Mouse (Mus musculus): ENCODE data around the gene Slc36a1. TPM values are rescaled to one million over a fixed set of nuclear protein-coding genes. Genes with fewer than 3 reads are reported as not detected.

The Slc36a1 gene
- polyA plus RNA-seq, 1 experiment: 0.09 TPM

- TF ChIP-seq GATA1 (IDR thresholded peaks at IDR 0.05; ENCODE audit: low read length) (no peak), TAL1 (IDR thresholded peaks at IDR 0.05; ENCODE audit: low read length) (no peak)
- Histone ChIP-seq H3K27me3 (ENCODE audit: control insufficient read depth) (no peaks in the 10 kb centered on the region), H3K36me3 (ENCODE audit: control insufficient read depth) (peaks cover 6% of the 10 kb centered on the region; the same call in 1 of the 2 replicates), H3K4me3 (replicated peaks) (no peak overlapping the region), H3K9me3 (ENCODE audit: control insufficient read depth, low read length) (no peaks in the 10 kb centered on the region), H3K4me1 (ENCODE audit: control insufficient read depth) (peaks cover 2% of the 10 kb centered on the region; the same call in 1 of the 2 replicates)
Observed at GRCm38 (mm10) chr11:55239496-55239895, 35.3 kb downstream of the Slc36a1 start.

DNA sequence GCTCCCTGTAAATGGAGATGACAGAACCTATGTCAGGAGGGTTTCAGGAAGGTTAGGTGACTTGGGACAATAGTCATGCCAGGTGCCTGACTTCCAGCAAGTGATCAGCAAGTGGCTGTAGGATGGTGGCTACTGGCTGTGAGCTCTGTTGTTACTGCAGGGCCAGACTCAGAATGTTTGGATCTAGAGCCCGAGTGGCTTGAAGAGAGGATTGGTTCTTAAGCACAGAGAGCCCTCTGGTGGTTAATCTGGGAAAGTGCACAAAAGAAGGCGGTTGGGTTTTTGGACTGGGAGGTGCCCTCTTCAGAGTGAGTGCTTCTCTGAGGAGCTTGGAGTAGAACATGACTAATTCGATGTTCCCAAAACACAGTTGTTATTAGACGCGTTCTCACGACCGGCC, 36.4 kb downstream of the Slc36a1 start:
- no peaks in the 10 kb centered on the region for H3K9me3 ChIP-seq (ENCODE audit: control insufficient read depth, low read length)
- no peaks in the 10 kb centered on the region for H3K27me3 ChIP-seq (ENCODE audit: control insufficient read depth)
- no peaks in the 10 kb centered on the region for H3K36me3 ChIP-seq (ENCODE audit: control insufficient read depth)
- H3K4me3 ChIP-seq (replicated peaks): no peak overlapping the region
- H3K4me1 ChIP-seq (ENCODE audit: control insufficient read depth): peaks cover 2% of the 10 kb centered on the region; the same call in 1 of the 2 replicates
- TF ChIP-seq GATA1 (IDR thresholded peaks at IDR 0.05; ENCODE audit: low read length): no peak
- no peak for TF ChIP-seq TAL1 (IDR thresholded peaks at IDR 0.05; ENCODE audit: low read length)

DNA sequence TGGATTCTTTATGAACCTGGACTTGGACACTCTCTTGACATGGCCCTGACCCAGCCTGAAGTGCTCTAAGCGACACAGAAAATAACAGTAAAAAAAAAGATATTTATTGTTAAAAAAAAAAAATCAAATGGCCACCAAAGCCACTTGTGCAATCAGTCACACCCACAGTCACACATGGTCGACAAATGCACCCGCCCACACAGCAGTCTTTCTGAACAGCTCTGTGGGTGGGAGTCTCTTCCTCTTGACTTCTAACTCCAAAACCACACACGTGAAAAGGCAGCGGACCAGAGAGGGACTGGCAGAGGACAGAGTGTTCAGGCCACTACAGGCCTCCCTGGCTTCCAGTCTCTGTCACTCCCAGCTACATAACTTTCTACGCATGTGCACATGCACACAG, 46.4 kb downstream of the Slc36a1 start:
- no peak for TF ChIP-seq GATA1 (IDR thresholded peaks at IDR 0.05; ENCODE audit: low read length)
- TF ChIP-seq TAL1 (IDR thresholded peaks at IDR 0.05; ENCODE audit: low read length): no peak
- H3K27me3 ChIP-seq (ENCODE audit: control insufficient read depth): no peaks in the 10 kb centered on the region
- H3K36me3 ChIP-seq (ENCODE audit: control insufficient read depth): no peaks in the 10 kb centered on the region
- no peaks in the 10 kb centered on the region for H3K9me3 ChIP-seq (ENCODE audit: control insufficient read depth, low read length)
- H3K4me3 ChIP-seq (replicated peaks): no peak overlapping the region
- no peaks in the 10 kb centered on the region for H3K4me1 ChIP-seq (ENCODE audit: control insufficient read depth)

DNA sequence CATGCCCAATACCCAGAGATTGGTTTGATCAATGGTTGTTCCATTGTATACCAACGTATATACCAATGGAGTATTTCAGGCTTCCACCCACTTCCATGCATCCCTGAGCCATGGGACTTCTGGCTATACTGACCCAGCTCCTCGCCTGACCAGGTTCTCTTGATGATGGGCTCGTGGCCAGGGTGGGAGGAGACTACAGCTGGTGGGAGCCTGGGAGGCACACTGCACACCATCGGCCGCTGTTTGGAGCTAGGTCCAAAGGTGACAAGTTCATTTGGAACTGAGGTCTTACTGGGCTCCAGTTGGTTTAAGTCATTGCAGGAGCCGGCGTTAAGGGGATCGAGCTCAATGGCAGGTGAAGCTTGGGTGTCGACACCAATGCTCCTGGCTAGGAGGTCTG, 49.2 kb downstream of the Slc36a1 start:
- H3K9me3 ChIP-seq (ENCODE audit: control insufficient read depth, low read length): no peaks in the 10 kb centered on the region
- H3K36me3 ChIP-seq (ENCODE audit: control insufficient read depth): no peaks in the 10 kb centered on the region
- H3K4me3 ChIP-seq (replicated peaks): no peak overlapping the region
- no peaks in the 10 kb centered on the region for H3K27me3 ChIP-seq (ENCODE audit: control insufficient read depth)
- H3K4me1 ChIP-seq (ENCODE audit: control insufficient read depth): no peaks in the 10 kb centered on the region
- TF ChIP-seq GATA1 (IDR thresholded peaks at IDR 0.05; ENCODE audit: low read length) (no peak), TAL1 (IDR thresholded peaks at IDR 0.05; ENCODE audit: low read length) (no peak)

- Histone ChIP-seq H3K27me3 (ENCODE audit: control insufficient read depth) (no peaks in the 10 kb centered on the region), H3K9me3 (ENCODE audit: control insufficient read depth, low read length) (no peaks in the 10 kb centered on the region), H3K4me3 (replicated peaks) (no peak overlapping the region), H3K4me1 (ENCODE audit: control insufficient read depth) (no peaks in the 10 kb centered on the region), H3K36me3 (ENCODE audit: control insufficient read depth) (no peaks in the 10 kb centered on the region)
- TF ChIP-seq TAL1 (IDR thresholded peaks at IDR 0.05; ENCODE audit: low read length) (no peak), GATA1 (IDR thresholded peaks at IDR 0.05; ENCODE audit: low read length) (no peak)
Observed at GRCm38 (mm10) chr11:55261105-55261504, 57.0 kb downstream of the Slc36a1 start.

DNA sequence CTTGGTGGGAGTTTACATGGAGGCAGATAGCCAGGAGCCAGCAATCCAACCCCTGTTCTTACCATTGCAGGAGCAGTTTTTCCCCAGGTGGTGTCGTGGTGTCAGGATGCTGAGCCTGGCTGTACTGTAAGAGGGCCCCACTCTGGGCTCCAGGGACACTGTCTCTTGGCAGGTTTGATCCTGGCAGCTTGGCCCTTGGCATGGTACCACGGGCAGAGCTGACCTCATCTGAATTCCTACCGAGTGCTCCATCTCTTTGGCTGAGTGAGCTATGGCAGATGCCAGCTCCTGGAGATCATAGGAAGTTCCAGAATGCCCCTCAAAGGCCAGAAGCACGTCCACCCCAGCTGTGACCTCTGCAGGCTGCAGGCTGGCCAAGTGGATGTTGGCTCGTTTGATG, 57.9 kb downstream of the Slc36a1 start:
- H3K27me3 ChIP-seq (ENCODE audit: control insufficient read depth): no peaks in the 10 kb centered on the region
- no peaks in the 10 kb centered on the region for H3K9me3 ChIP-seq (ENCODE audit: control insufficient read depth, low read length)
- no peaks in the 10 kb centered on the region for H3K36me3 ChIP-seq (ENCODE audit: control insufficient read depth)
- no peak for TF ChIP-seq GATA1 (IDR thresholded peaks at IDR 0.05; ENCODE audit: low read length)
- TF ChIP-seq TAL1 (IDR thresholded peaks at IDR 0.05; ENCODE audit: low read length): no peak
- H3K4me1 ChIP-seq (ENCODE audit: control insufficient read depth): no peaks in the 10 kb centered on the region
- no peak overlapping the region for H3K4me3 ChIP-seq (replicated peaks)

GRCm38 (mm10) chr11:55264318-55264717, 60.2 kb downstream of the Slc36a1 start:
- no peaks in the 10 kb centered on the region for H3K27me3 ChIP-seq (ENCODE audit: control insufficient read depth)
- no peak overlapping the region for H3K4me3 ChIP-seq (replicated peaks)
- no peaks in the 10 kb centered on the region for H3K36me3 ChIP-seq (ENCODE audit: control insufficient read depth)
- no peak for TF ChIP-seq TAL1 (IDR thresholded peaks at IDR 0.05; ENCODE audit: low read length)
- no peak for TF ChIP-seq GATA1 (IDR thresholded peaks at IDR 0.05; ENCODE audit: low read length)
- no peaks in the 10 kb centered on the region for H3K4me1 ChIP-seq (ENCODE audit: control insufficient read depth)
- no peaks in the 10 kb centered on the region for H3K9me3 ChIP-seq (ENCODE audit: control insufficient read depth, low read length)

DNA sequence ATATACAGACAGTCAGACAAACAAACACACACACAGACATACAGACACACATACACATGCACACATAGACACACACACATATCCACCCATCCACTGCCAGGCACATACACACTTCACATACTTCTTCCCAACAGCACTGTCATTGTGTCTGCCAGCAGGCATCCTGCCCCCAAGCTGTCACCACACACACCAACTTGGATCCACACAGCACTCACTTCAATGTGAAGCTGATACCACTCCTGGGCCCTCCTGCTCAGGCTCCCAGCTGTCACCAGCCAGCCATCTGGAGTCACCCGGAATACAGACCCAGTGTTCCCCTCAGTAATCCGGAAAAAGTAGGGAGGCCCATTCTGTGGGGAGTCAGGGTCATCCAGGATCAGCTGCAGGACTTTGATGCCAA, 61.5 kb downstream of the Slc36a1 start:
- Histone ChIP-seq H3K36me3 (ENCODE audit: control insufficient read depth) (no peaks in the 10 kb centered on the region), H3K4me1 (ENCODE audit: control insufficient read depth) (no peaks in the 10 kb centered on the region), H3K9me3 (ENCODE audit: control insufficient read depth, low read length) (no peaks in the 10 kb centered on the region), H3K27me3 (ENCODE audit: control insufficient read depth) (no peaks in the 10 kb centered on the region), H3K4me3 (replicated peaks) (no peak overlapping the region)
- TF ChIP-seq GATA1 (IDR thresholded peaks at IDR 0.05; ENCODE audit: low read length): no peak

DNA sequence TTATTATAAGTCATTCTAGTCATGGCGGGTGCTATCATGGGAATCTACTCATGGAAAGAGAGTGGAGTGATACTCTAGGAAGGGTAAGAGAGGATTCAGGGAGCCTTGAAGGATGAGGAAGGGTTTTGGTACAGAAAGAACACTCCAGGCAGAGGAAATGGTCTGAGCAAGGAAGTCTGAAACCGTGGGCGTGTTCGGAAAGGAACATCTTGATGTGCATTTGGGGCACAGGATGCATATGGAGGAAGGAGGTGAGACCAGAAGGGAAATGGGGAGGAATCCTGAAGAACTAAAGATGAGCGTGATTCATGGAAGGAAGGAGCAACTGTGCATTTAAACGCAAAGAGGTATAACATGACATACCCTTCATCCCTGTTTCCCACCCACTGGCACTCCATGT, 64.4 kb downstream of the Slc36a1 start:
- Histone ChIP-seq H3K36me3 (ENCODE audit: control insufficient read depth) (no peaks in the 10 kb centered on the region), H3K27me3 (ENCODE audit: control insufficient read depth) (no peaks in the 10 kb centered on the region), H3K4me1 (ENCODE audit: control insufficient read depth) (no peaks in the 10 kb centered on the region), H3K4me3 (replicated peaks) (no peak overlapping the region), H3K9me3 (ENCODE audit: control insufficient read depth, low read length) (no peaks in the 10 kb centered on the region)
- no peak for TF ChIP-seq TAL1 (IDR thresholded peaks at IDR 0.05; ENCODE audit: low read length)
- no peak for TF ChIP-seq GATA1 (IDR thresholded peaks at IDR 0.05; ENCODE audit: low read length)

DNA sequence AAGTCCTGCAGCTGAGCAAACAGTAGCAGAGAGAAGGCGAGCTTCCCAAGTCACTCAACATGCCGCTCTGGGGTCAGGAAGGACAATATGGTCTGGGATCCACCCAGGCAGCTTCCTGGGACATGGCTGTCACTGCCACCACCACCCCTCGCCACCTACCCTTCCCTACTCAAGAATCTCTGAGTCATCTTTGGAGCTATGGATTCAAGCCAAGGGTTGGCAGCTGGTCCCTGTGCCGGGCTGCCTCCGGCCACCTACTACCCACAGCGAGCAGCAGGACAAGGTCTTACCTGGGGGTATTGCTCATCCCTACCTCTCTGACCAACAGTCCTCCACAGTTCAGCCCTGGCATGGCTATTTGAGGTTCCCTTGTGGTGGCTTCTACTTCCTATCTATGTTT, 70.6 kb downstream of the Slc36a1 start:
- no peaks in the 10 kb centered on the region for H3K4me1 ChIP-seq (ENCODE audit: control insufficient read depth)
- H3K9me3 ChIP-seq (ENCODE audit: control insufficient read depth, low read length): no peaks in the 10 kb centered on the region; the same call in 1 of the 2 replicates
- TF ChIP-seq GATA1 (IDR thresholded peaks at IDR 0.05; ENCODE audit: low read length) (no peak), TAL1 (IDR thresholded peaks at IDR 0.05; ENCODE audit: low read length) (no peak)
- H3K36me3 ChIP-seq (ENCODE audit: control insufficient read depth): no peaks in the 10 kb centered on the region
- no peak overlapping the region for H3K4me3 ChIP-seq (replicated peaks)
- H3K27me3 ChIP-seq (ENCODE audit: control insufficient read depth): no peaks in the 10 kb centered on the region

Other genes with a start within 250 kb of the Slc36a1 start
- 3.7 TPM in 2 replicates for gene Tnip1, start 241.4 kb upstream of the Slc36a1 start, polyA plus RNA-seq (2012)
- gene Anxa6, start 170.9 kb upstream of the Slc36a1 start, polyA plus RNA-seq (2012): 0.23 and 0.47 TPM in 2 replicates
- gene Ccdc69, start 126.2 kb upstream of the Slc36a1 start, polyA plus RNA-seq (2012): not detected in 2 replicates
- gene Gm2a, start 106.2 kb upstream of the Slc36a1 start, polyA plus RNA-seq (2012): 0.05 and 0.12 TPM in 2 replicates
- gene Slc36a3, start 52.6 kb upstream of the Slc36a1 start, polyA plus RNA-seq (2012): not detected in 2 replicates
- 0.03 TPM in 1 of 2 replicates, not detected in the other for gene Slc36a2, start 19.3 kb upstream of the Slc36a1 start, polyA plus RNA-seq (2012)
- not detected in 2 replicates for gene Fat2, start 132.2 kb downstream of the Slc36a1 start, polyA plus RNA-seq (2012)
- gene Sparc, start 218.8 kb downstream of the Slc36a1 start, polyA plus RNA-seq (2012): 0.17 and 0.32 TPM in 2 replicates